Mouse (Mus musculus): ENCODE data around the gene Nlgn1. TPM values are rescaled to one million over a fixed set of nuclear protein-coding genes. Genes with fewer than 3 reads are reported as not detected.

Gene Nlgn1
- total RNA-seq, 4 experiments from 2014 or later, result 98.5 to 112 (median 106) TPM

DNA sequence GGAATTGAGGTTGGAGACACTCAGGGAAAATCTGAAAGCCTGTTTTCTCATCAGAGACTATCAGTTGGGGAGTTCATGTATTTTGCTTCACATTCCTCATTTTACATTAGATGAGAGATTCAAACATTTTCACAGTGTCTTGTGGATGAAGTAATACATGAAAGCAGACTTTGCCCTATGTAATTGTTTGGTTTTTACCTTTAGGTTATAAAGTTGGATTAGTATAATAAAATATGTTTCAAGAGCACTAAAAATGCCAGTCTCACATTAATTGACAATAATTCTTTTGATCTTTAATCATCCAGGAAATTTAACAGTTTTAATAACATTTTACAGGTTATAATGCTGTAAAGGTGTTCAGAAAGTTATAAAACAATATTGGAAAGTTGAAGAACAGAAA, 262.9 kb downstream of the Nlgn1 start:
- no peak for DNase-seq (ENCODE audit: low spot score in 2 of 2)

DNA sequence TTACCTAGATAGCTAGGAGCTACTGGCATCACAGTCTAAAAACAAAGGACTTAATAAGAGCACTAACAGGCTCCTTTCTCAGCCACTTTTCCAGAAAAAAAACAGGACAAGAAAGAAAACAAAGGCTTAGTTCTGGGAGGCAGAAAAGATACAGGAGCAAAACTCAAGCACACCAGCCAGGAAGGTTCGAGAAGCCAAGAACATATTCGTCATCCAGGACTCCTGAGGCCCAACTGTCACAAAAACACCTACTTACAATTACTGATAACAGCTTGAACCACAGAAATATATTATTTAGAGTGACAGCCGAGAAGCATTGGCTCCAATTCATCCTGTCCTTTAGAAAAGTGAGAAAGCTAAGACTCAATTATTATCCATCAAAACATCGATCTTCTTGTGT, 281.5 kb downstream of the Nlgn1 start:
- DNase-seq (ENCODE audit: low spot score in 2 of 2), result no peak

DNA sequence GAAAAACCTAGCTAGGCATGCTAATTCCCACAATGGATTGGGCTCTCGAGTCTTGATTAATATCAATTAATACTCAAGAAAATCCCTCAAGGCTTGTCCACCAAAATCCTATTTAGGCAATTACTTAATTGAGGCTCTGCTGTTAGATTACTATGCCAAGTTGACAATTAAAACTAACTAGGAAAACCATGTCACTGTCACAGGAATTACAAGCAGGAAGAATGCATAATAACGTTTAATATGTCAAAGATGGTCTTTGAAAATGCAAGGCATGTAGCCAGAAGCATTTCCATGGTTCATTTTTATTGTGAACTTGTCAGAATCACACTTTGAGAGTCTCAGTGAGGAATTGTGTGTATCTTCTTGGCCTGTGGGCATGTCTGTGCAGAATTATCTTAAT, 289.3 kb downstream of the Nlgn1 start:
- no peak for DNase-seq (ENCODE audit: low spot score in 2 of 2)

DNA sequence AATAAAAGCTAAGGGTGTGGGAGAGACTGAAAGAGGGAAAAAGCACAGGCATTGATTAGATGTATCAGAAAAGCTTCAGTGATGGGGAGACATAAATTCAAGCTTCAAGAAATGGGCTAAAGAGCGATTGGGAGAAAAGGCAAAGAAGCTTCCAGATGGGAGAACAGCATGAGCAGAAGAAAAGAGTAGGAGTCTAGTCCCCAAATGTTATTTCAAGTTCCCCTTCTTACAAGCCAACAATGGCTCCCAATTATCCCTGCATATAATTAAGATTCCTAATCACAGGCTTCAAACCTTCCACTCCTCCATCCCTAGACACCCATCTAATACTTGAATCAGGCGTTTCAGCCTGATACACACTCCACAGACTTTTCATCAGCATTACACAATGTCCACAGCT, 292.6 kb downstream of the Nlgn1 start:
- no peak for DNase-seq (ENCODE audit: low spot score in 2 of 2)

DNA sequence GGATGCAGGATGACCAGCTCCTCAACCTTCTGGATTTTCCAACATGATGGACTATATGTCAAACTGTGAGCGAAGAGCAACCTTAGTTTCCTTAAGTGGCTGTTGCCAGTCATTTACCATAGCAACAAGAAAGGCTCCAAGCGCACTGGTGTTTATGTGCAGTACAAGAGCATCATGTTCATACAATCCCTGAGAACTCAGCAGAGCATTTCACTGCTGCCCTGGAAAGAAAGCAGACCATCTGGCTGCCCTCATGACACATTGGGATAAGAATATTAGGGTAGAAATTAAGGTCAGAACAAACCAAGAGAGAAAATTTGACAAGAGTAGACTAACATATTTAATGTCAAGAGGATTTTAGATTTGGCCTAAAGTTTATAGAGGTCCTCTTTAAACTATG, 306.2 kb downstream of the Nlgn1 start:
- no peak for DNase-seq (ENCODE audit: low spot score in 2 of 2)

DNA sequence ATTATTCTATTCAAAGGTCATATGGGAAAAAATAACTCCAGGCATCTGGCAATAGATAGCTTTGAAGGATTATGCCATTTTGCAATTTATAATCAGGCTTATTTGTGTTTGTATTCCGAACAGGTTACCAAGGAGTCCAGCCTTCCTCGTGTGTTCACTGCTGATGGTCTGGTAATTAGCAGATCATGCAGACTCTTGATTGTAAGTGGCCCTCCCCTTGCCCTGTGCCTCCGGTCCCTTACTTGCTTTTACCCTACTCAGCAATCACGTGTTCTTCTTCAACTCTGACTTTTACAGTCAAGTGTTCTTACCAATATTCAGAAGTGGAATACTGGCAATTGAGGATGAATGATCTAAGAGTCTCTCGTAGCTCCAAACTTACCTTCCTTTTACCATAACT, 309.0 kb downstream of the Nlgn1 start:
- no peak for DNase-seq (ENCODE audit: low spot score in 2 of 2)

DNA sequence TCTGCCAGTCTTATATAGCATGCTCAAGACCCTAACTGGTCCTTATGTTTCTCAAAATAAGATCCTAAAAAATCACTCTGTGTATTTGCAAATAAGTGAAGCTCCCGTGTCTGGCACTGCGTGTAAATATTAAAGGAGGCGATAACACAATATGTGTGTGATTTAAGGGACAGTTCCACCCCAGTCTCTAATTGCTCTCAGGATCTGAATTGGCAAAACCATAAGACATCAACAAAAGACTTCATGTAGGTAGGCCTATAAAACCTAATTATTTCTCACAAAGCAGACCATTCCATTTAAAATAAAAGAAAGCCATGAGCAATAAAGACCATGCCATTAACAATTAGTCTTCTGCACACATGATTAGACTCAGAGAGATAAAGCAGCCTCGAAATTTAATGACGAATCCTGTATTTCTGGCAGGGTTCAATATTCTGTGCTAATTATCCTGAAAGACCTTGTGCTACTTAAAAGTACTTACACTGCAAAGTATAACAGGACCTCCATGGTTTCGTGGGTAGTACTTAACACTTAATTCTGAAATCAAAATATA, 310.6 kb downstream of the Nlgn1 start:
- no peak for DNase-seq (ENCODE audit: low spot score in 2 of 2)

DNA sequence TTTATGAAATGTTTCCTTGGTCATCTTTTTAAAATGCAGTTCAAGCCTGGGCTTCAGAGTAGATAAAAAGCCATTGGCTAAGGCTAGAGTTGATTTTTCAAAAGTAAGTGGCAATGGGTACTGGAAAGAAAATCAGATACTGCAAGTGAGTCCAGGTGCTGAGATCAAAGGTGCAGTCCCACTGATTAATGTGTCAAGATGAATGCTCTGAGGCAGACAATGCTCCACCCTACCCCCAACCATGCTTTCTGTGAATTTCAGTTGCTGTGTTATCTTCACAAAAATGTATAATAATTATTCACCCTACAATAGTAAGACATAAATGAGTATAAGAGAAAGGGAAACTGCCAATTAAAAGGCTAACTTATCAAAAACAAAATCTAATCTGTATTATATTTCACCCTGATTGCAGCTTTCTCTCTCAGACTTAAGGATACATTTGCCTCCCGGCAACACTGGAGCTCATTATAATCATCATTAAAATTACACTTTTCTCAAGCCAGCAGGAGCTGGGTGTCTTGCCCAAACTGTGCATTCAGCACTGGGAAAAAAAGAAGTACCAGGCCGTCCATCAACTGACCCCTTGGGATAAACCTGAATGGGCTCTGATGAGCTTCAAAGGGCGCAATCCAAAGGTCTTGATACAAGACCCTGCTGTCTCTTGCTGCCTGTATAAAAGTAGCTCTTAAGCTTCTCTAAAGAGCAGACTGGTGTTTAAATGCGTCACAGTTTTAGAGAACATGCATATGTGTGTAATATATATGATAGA, 320.8 kb downstream of the Nlgn1 start:
- DNase-seq (ENCODE audit: low spot score in 2 of 2), result no peak

DNA sequence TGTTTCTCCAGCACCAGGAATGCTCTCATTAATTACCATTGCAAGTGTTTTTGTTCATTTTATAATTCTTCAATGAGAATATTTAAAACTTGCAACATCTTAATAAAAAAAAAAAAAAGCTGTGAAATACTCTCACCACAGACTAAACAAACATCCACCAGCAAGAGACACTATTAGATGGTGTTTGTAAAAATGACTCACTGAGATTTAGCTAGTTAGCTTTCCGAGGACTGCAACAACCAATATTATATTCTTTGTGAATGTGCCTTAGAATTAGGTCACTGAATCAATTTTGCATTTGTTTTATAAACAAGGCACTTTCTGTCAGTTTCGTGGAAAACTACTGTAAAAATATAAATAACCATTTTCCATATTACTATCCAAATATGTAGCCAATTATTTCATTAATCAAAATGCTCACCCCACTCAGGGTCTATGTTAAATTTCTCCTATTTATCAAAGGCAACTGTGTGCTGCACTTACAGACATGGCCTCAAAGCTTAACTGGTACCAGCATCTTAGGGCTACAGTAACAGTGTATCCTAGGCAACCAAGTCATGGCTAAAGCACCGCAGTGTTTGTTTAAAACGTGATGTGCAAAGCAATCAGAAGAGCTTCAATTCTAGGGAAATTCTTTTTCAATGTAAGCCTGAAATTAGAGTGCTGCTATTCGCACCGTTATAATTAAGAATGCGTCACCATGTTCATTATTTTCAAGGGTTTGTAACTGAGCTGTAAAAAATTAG, 329.2 kb downstream of the Nlgn1 start:
- peak in 1 of 2 experiments; percentile 15 for DNase-seq (ENCODE audit: low spot score in 2 of 2)

DNA sequence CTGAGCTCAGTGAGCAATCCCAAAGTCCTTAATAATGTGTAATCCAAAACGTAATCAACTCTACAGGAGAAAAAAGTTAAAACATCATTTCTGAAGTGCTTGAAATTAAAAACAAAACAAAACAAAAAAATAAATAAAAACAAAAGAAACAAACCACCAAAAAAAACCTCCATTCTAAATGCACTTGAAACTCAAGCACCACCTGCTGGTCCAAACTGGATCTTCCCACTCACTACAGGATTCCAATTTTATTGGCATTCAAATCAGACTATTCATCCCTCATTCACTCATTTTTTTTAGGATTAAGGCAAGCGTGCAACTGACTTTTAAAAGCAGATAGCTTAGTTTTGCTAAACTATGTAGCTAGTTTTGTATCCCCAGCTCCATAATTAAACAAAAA, 329.9 kb downstream of the Nlgn1 start:
- DNase-seq (ENCODE audit: low spot score in 2 of 2), result no peak

DNA sequence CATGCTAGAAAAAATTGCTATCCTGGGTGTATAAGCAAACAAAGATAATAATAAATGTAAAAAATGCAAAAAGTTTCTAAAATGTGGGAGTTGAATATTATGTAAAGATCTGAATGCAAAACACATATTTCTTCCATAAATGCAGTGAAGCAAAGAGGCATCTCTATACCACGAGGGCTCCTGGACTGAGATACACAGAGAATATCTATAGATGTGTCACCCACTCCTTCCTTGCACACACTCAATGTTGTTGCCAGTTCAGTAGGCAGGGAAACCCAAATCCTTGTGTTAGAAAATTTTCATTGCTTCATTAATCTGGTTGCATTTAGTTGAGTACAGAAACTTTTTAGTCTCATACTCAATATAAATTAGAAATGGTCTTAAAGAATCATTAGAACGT, 364.7 kb downstream of the Nlgn1 start:
- DNase-seq (ENCODE audit: low spot score in 2 of 2), result no peak

DNA sequence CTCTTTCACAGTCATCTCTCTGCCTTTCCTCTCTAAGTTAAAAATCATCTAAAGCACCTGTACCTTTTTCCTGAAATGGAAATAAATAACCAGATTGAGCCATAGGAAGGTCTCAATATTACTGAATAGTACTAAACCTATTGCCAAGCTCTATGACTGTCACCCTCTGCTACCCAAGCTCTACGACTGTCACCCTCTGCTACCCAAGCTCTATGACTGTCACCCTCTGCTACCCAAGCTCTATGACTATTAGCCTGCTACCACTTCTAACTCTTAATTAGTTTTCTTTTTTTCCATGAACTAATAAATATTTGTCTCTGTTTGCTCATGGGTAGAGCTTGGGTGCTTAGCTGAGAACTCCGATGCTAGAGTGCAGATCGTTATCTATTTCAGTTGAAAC, 368.0 kb downstream of the Nlgn1 start:
- no peak for DNase-seq (ENCODE audit: low spot score in 2 of 2)

DNA sequence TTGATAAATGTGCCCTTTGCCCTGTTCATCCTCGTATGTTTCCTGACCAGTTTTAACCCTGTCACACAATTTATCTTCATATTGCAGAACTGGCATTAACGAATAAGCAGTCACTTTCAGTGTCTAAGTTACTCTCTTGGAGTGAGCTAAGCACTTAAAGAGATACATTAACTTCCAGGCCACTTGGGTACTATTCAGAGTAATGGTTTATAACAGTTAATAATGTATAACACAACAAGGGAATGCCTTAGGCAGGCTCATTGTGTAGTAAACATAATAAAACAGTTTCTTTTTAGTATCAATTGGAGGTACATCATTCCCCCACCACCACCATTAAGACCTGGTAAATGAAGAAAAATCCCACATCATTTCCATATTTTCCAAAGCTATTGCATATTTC, 368.7 kb downstream of the Nlgn1 start:
- DNase-seq (ENCODE audit: low spot score in 2 of 2), result no peak

DNA sequence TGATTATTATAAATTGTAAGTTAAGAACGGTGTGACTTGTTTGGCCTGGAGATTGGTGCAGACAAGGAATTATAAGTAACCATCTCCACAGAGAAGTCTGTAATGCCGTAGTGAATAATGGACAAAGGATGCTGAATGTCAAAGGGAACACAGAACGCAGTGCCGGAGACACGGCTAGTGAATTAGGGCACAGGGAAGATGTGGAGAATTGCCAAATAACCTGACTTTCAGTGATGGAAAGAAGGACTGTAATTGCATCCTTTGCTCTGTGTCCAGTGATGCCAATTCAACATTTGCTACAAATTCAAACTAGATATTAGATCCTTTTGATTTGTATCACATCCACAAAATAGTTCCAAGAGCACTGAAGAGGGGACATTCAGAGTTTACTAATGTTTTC, 415.7 kb downstream of the Nlgn1 start:
- DNase-seq (ENCODE audit: low spot score in 2 of 2), result no peak

DNA sequence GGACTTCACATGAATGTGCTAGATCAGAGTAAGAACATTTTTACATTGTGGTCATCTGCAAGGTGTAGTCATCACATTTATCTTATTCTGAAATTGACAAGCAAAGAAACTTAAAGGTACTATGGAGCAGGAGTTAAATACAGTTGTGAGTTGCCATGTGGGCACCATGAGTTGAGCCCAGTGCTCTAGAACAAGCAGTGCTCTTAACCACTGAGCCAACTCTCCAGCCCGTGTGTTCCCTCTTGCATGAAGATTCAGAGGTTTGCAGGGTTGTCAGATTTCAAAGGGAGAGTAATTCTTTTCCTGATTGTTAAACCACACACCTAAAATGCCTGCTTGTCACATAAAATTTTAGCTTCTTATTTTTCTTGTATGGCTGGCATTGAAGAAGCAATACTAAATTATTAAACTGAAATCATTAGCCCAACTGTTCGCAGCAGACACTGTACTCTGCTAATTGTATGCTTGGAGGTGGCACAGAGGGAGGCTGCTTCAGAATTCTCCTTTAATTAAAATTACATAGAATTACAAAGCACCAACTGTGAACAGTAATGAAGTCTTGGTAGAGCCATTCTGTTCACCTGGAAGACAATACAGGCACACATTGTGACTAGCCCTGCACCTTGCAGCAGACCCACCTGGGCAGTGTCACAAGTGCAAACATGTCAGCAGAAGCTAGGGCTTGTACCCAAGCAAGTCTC, 417.7 kb downstream of the Nlgn1 start:
- DNase-seq (ENCODE audit: low spot score in 2 of 2), result no peak

DNA sequence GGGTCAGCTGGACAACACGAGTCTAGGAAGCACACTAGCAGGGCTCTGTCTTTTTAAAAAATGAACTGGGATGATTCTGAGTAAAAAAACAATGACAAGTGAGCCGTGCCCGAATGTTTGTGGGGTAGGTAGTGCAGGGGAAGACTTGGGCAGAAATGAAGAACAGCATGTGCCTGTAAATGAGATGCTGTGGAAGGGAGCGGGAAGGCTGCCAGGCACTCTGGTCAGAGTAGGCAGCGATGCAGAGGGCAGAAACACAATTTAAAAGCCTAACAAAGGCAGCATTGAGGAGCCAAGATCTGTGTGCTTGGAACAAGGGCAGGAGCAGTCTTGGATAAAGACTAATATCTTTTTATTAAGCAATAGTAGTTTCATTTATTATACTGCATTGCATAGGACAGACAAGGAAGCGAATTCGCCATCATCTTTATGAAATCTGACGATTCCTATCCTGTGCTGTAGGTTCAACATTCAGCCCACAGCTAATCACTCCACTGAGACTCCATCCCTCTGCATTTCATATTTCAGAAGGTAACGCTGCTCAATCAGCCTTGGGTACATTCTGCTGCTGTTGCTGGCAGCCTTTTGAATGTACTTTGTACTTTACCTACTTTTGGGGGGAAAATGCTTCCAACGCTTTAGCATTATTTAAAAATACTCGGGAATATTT, 429.0 kb downstream of the Nlgn1 start:
- peak; percentile 50 to 85 for DNase-seq (ENCODE audit: low spot score in 2 of 2)

DNA sequence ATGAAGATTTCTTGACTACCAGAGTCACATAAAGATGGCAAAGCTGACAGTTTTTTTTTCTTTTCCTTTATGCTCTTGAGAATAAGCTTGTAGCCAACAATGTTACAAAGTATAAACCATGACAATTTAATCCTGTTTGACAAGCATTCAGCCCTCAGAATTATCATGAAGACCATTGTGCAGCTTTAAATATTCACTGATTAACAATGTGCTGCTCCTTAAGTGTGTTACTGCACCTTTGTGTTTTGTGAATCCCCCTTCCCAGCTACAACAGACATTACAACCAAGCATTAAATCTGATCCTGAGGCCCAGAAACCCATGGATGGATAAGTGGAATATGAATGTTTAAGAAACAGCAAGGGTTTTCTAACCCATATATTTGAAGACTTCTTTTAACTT, 434.8 kb downstream of the Nlgn1 start:
- no peak for DNase-seq (ENCODE audit: low spot score in 2 of 2)

DNA sequence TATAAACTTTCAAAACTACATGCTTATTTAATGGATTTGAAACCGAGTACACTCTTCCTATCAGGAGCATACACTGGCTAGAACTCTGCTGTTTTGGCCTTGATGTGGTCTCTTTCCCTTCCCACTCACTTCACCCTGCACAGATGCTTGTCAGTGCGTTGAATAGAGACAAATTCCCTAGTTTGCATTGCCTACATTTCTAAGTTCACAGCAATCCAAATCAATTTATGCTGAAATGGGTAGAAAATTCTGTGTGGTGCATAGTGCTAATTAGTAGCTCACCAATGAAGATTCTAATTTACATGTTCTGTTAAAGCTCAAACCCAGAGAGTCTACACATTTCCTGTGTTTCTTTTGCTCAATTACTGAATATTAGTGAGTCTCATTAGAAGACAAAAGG, 447.5 kb downstream of the Nlgn1 start:
- no peak for DNase-seq (ENCODE audit: low spot score in 2 of 2)

DNA sequence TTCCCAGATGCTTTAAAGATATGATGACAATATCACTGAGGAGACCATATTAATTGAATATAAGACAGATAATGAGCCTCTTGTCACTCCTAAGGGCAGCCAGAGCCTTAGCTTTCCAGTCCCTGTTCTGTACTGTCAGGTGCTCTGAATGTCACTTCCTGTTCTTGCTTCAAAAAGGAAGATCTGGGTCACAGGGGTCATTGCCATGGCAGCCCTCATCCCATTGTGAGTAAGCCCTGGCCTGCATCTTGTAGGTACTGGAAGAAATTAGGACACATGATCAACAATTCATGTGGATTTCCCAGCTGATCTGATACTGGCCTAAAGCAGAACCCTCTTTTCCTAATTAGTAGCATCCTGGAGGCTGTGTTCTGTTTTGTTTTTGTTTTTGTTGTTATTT, 463.1 kb downstream of the Nlgn1 start:
- no peak for DNase-seq (ENCODE audit: low spot score in 2 of 2)

DNA sequence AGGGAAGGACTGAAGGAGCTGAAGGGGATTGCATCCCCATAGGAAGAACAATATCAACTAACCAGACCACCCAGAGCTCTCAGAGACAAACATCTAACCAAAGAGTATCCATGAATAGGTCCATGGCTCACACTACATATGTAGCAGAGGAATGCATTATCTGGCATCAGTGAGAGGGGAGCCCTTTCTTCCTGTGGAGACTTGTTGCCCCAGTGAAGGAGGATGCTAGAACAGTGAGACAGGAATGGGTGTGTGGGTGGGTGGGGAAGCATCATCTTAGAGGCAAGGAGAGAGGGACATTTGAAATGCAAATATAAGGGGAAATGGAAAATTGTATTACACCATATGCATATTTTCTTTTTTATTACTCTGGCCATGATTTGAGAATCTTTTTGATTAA, 473.9 kb downstream of the Nlgn1 start:
- DNase-seq (ENCODE audit: low spot score in 2 of 2), result no peak

DNA sequence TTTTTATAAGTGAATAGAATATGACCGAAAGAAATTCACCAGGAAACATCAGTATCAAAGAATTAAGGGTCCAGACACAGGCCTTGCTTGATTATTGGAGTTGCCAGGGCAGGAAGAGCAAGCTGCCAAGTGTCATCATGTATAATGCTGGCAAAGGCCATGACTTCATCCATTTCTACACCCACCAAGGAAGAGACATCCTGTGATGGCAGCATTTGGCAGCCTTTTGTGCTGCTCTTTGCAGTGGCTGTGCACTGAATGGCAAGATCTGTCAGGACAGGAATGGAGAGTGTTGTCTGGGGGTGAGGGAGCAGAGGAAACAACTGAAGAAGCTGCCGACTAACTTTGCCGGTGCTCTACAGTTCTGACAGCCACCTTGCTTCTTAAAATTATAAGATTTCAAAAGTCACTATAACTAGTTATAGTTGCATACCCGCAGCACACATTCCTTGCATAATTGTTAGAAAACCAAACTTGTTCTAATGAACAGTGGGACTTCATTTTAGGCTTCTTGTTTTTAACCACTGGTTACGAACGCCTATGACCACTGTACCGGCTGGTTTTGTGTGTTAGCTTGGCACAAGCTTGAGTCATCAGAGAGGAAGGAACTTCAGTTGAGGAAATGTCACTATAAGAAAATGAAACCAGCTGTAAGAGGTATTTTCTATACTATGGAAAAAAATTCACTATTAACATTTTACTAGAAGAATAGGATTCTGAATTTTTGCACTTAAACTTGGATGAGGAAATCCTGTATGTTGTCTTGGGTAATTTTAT, 487.4 kb downstream of the Nlgn1 start:
- DNase-seq (ENCODE audit: low spot score in 2 of 2), result no peak
